Mouse (Mus musculus): ENCODE data around the gene Olfr1233. TPM values are rescaled to one million over a fixed set of nuclear protein-coding genes. Genes with fewer than 3 reads are reported as not detected.

Olfr1233 gene
- not detected for total RNA-seq (2023)

DNA sequence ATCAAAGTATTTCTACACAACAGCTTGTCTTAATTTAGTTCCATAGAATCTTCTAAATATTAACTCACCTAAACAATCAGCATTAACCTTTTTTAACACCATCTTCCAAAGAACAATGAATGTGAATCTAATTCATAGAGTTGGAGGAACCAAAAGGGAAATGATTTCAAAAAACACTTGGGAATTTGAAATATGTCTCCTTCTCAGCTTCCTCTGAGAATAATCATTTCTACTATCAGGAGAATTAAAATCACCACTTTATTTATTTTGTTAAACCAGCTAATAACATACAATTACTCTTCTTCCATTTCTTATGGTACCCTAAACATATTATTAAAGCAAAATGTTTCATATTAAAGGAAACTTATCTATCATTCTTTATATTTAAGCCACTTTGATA is at the start of gene Olfr1233:
Olfr1233 (minus strand) TSS at position 101 of the 400 bp plus-strand sequence.

DNA sequence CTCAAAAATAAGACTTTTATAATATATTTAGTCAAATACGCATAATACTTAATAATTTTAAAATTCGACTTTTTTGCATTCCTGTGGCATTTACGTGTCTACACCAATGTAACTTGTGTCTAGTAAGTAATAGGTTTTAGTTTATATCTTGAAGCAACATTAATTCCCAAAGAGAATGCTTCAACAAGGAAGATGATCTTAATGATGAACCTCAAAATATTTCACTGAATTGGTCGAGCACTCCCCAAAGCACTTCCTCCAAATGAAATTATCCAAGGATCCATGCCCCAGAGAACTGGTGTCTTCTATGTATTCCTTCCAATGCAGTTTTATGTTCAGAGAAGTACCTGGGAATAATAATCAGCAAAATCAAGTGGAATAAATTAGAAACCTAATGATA is 22.6 kb upstream of the Olfr1233 start, which contains the start of gene Olfr1234:
Olfr1234 (minus strand) TSS at position 101 of the 400 bp plus-strand sequence.

GRCm38 (mm10) chr2:89329575-89329974 is 12.6 kb downstream of the Olfr1233 start, which contains the start of gene Olfr1232:
Olfr1232 (minus strand) TSS chr2:89329675.

DNA sequence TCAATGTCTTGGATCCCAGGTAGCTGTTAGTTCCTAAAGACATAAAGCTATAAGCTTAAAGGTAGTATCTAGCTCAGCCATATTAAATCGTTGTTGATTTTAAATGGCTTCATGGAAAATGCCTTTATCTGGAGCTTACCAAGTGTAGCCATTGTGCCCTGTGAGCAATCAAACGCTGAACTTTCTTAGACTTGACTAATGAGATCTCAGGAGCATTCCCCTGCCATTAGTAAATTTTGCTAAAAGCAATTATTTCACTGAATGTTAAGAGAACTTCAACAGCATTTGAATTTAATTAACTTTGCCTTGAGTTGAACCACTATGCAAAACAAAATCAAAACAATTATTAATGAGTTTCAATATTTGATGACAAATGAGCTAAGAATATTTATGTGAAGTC is 35.2 kb downstream of the Olfr1233 start, which contains the start of gene Olfr1231:
Olfr1231 (minus strand) TSS at position 101 of the 400 bp plus-strand sequence.

GRCm38 (mm10) chr2:89297168-89297567 is 45.0 kb downstream of the Olfr1233 start, which contains the start of gene Olfr1230:
Olfr1230 (minus strand) TSS chr2:89297268.

GRCm38 (mm10) chr2:89287914-89288313 is 54.3 kb downstream of the Olfr1233 start, which contains the start of gene Olfr1229:
Olfr1229 (minus strand) TSS chr2:89288014.

Other genes starting within 250 kb of the Olfr1233 start
- gene Olfr1220, start 235.6 kb downstream of the Olfr1233 start, total RNA-seq (2023), result not detected
- not detected for gene Olfr1221, start 225.1 kb downstream of the Olfr1233 start, total RNA-seq (2023)
- not detected for gene Olfr1222, start 209.3 kb downstream of the Olfr1233 start, total RNA-seq (2023)
- gene Olfr1223, start 190.8 kb downstream of the Olfr1233 start, total RNA-seq (2023), result not detected
- not detected for gene Olfr1224-ps1, start 178.3 kb downstream of the Olfr1233 start, total RNA-seq (2023)
- not detected for gene Olfr1225, start 167.7 kb downstream of the Olfr1233 start, total RNA-seq (2023)
- not detected for gene Olfr1226, start 142.3 kb downstream of the Olfr1233 start, total RNA-seq (2023)
- gene Olfr1228, start 88.3 kb downstream of the Olfr1233 start, total RNA-seq (2023), result not detected
- not detected for gene Olfr1229, start 54.4 kb downstream of the Olfr1233 start, total RNA-seq (2023)
- not detected for gene Olfr1230, start 45.1 kb downstream of the Olfr1233 start, total RNA-seq (2023)
- gene Olfr1231, start 35.3 kb downstream of the Olfr1233 start, total RNA-seq (2023), result not detected
- not detected for gene Olfr1232, start 12.7 kb downstream of the Olfr1233 start, total RNA-seq (2023)
- not detected for gene Olfr1234, start 22.5 kb upstream of the Olfr1233 start, total RNA-seq (2023)
- not detected for gene Olfr1238, start 67.3 kb upstream of the Olfr1233 start, total RNA-seq (2023)
- gene Olfr1239, start 78.0 kb upstream of the Olfr1233 start, total RNA-seq (2023), result not detected
- not detected for gene Olfr1240, start 100.6 kb upstream of the Olfr1233 start, total RNA-seq (2023)
- not detected for gene Olfr1241, start 144.7 kb upstream of the Olfr1233 start, total RNA-seq (2023)
- not detected for gene Olfr1242, start 155.9 kb upstream of the Olfr1233 start, total RNA-seq (2023)
- not detected for gene Olfr1243, start 189.1 kb upstream of the Olfr1233 start, total RNA-seq (2023)
- gene Olfr1245, start 236.0 kb upstream of the Olfr1233 start, total RNA-seq (2023), result not detected

Data from CD8-positive naive resting alpha-beta T cell, adult 57 days (primary cell).